Mouse (Mus musculus): ENCODE results near the gene Vps35l. TPM values are rescaled to one million over a fixed set of nuclear protein-coding genes. Genes with fewer than 3 reads are reported as not detected.
A peak's percentile ranks its signal among the peaks of the same experiment; 100 is the strongest.

Gene Vps35l
- polyA plus RNA-seq, 1 experiment from 2014 or later = 45.7 TPM

DNA sequence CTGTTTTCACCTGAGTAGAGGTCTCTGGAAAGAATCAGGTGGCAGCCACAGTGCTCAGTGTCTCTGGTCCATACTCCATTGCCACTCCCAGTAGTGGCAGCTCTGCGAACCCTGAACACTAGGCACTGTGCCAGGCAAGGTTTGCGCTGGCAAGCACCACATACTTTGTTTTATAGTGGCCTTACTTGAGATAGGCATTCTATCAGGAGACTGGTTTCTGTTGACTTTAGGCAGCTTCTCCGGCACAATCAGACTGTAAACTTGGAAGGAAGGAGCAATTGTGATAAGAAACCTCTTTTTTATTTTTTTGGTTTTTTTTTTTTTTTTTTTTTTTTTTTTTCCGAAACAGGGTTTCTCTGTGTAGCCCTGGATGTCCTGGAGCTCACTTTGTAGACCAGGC lies 32.0 kb upstream of the Vps35l start:
- H3K27ac ChIP-seq = no peak overlapping the region
- WGBS (ENCODE audit: insufficient replicate concordance) = 75% methylated on average over 4 of the region's 4 CpGs
- peaks cover 5% of the 10 kb centered on the region for H3K36me3 ChIP-seq
- H3K4me2 ChIP-seq = no peak overlapping the region
- ATAC-seq = no peak
- no peak overlapping the region for H3K4me3 ChIP-seq
- peaks cover 41% of the 10 kb centered on the region for H3K4me1 ChIP-seq
- 0 out of 2 replicates have a peak, but pooled peaks cover 3% of the 10 kb centered on the region for H3K27me3 ChIP-seq (replicated peaks)
- no peaks in the 10 kb centered on the region for H3K9me3 ChIP-seq (replicated peaks)
- no peak overlapping the region for H3K9ac ChIP-seq

DNA sequence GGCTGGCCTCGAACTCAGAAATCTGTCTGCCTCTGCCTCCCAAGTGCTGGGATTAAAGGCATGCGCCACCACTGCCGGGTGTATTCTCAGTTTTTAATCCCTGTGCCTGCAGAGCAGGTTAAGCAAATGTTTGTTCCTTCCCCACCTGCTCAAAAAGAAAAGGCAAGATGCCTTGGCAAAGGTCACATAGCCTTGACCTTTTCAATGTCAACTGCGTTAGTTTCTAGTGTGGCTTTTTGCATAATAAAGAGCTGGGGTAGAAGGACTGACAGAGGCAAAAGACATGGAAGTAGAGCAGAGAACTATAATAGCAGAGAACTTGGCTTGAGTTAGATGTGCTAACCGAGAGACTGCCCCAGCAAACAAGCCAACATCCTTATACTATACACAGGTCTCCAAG lies 29.2 kb upstream of the Vps35l start:
- ATAC-seq = no peak
- no peak overlapping the region for H3K4me3 ChIP-seq
- H3K4me2 ChIP-seq = no peak overlapping the region
- H3K27me3 ChIP-seq (replicated peaks) = 0 out of 2 replicates have a peak, but pooled peaks cover 3% of the 10 kb centered on the region
- no peaks in the 10 kb centered on the region for H3K9me3 ChIP-seq (replicated peaks)
- H3K36me3 ChIP-seq = peaks cover 11% of the 10 kb centered on the region
- 71% methylated on average over 5 of the region's 5 CpGs for WGBS (ENCODE audit: insufficient replicate concordance)
- H3K27ac ChIP-seq = no peak overlapping the region
- H3K9ac ChIP-seq = no peak overlapping the region
- H3K4me1 ChIP-seq = peaks cover 26% of the 10 kb centered on the region

DNA sequence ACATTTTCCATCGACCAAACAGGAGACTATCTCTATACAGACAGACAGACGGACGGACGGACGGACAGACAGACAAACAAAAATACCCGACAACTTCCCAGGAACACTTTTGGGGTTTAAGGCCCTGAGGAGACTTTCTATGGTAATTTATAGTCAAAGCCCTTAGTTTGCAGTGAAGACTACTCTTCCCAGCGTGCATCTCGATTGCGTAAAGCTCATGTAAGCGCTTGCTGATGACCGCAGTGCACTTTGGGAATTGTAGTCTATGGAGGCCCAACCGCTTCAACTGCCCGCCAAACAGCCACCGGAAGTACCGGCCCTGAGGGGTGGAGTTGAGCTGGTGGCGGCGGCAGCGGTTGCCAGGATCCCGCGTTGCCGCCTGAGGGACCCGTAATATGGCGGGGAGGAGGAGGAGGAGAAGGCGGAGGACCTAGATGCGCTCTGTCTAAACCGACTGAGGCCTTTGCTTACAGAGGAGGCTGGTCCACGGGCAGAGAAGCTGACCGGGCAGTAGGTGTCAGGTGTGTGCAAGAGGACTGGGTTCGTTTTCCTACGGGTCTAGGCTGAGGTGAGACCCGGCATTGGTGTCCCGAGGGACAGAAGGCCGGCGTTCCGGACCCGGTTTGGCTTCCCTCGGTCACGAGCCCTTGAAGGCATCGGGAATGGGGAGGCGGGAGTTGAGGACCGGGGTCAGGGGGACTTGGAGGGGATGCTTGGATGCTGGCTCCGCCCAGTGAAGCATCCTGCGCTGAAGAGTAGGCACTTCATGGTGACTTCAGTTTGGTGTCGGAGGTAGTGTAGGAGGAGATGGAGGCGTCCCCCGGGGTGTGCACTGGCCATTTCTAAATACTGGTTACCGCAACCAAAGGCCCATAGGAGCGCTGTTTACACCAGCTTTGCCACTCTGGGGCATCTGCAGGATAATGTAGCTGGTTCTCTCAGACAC lies 27.5 kb upstream of the Vps35l start, which contains the start of gene Ccp110:
Gene Ccp110 (plus strand): TSS at position 325 of the 946 bp plus-strand sequence.
- peak; percentile 98 for ATAC-seq
- Histone ChIP-seq H3K9me3 (replicated peaks) (no peaks in the 10 kb centered on the region), H3K36me3 (peaks cover 18% of the 10 kb centered on the region), H3K4me2 (peak within 1 kb of the TSS; percentile 79), H3K9ac (peak within 1 kb of the TSS; percentile 76), H3K27ac (peak within 1 kb of the TSS; percentile 69), H3K27me3 (replicated peaks) (0 out of 2 replicates have a peak, but pooled peaks cover 3% of the 10 kb centered on the region), H3K4me3 (peak within 1 kb of the TSS; percentile 87), H3K4me1 (peaks cover 19% of the 10 kb centered on the region)
- 1% methylated on average over 48 of the region's 48 CpGs for WGBS (ENCODE audit: insufficient replicate concordance)

DNA sequence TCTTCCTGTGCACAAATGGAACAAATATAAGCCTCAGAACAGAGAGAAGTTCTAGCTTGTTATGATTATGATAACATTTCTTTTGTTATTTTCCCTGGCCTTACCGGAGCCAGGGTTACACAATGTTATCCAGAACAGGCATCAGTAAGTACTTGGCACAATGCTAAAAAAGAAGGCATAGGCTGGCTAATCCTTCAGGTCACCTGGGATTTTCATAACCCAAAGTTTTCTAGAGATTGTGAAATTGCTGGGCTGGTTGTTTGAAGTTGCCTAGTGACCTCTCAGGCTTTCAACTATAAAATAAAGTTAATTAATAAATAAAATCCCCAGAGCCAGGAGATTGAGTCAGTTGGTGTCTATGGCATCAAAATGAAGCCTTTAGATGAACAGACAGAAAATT lies 25.2 kb upstream of the Vps35l start:
- peaks cover 19% of the 10 kb centered on the region for H3K4me1 ChIP-seq
- no peak overlapping the region for H3K4me3 ChIP-seq
- H3K27me3 ChIP-seq (replicated peaks) = 0 out of 2 replicates have a peak, but pooled peaks cover 1% of the 10 kb centered on the region
- 88% methylated on average over 1 of the region's 1 CpGs for WGBS (ENCODE audit: insufficient replicate concordance)
- no peak overlapping the region for H3K4me2 ChIP-seq
- no peaks in the 10 kb centered on the region for H3K9me3 ChIP-seq (replicated peaks)
- ATAC-seq = no peak
- peaks cover 37% of the 10 kb centered on the region for H3K36me3 ChIP-seq
- H3K9ac ChIP-seq = no peak overlapping the region
- no peak overlapping the region for H3K27ac ChIP-seq

DNA sequence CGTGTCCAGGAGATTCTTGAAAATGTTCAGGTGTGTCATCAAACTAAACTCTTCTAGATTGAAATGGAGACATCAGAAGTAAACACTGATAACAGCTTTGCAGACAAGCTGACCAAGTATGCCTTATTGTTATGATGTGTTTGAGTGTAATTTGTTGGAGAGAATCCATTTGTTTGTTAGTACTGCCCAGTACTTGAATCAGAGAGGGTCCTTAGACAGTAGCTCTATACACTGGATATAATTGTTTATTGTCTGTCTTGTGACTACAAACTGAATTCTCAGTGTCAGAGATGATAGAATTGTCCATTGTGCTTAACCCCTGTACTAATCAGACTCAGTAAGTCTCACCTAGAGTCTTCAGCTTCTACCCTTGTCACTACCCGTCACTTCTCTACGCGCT lies 22.0 kb upstream of the Vps35l start:
- WGBS (ENCODE audit: insufficient replicate concordance) = 91% methylated on average over 4 of the region's 4 CpGs
- ATAC-seq = no peak

DNA sequence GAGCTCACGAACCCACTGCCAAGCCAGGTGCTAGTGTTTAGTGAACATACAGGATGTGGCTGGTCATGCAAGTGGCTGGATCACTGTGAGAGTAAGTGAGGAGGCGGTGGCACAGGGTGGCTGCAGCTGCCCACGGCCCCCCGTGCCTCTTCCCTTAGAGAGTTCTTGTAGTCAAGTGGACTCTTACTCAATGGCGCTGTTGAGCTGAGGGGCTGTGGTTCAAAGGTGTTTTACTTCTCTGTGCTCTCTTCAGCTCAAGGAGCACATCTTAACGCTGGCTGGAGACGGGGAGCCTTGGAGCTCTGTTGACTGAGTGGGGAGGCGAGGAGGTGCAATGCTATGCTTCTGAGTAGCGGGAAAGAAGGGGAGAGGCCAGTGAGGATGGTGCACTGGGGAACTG lies 16.1 kb upstream of the Vps35l start:
- no peaks in the 10 kb centered on the region for H3K4me1 ChIP-seq
- peaks cover 82% of the 10 kb centered on the region for H3K36me3 ChIP-seq
- WGBS (ENCODE audit: insufficient replicate concordance) = 84% methylated on average over 9 of the region's 9 CpGs
- no peak overlapping the region for H3K4me2 ChIP-seq
- no peak overlapping the region for H3K9ac ChIP-seq
- no peak overlapping the region for H3K4me3 ChIP-seq
- no peak overlapping the region for H3K27ac ChIP-seq
- no peaks in the 10 kb centered on the region for H3K27me3 ChIP-seq (replicated peaks)
- no peaks in the 10 kb centered on the region for H3K9me3 ChIP-seq (replicated peaks)
- ATAC-seq = no peak

More for the DNA sequence above, 22.0 kb upstream of the Vps35l start:
- no peak overlapping the region for H3K27ac ChIP-seq
- no peak overlapping the region for H3K4me3 ChIP-seq
- peaks cover 61% of the 10 kb centered on the region for H3K36me3 ChIP-seq
- H3K4me2 ChIP-seq = no peak overlapping the region
- H3K27me3 ChIP-seq (replicated peaks) = no peaks in the 10 kb centered on the region
- peaks cover 9% of the 10 kb centered on the region for H3K4me1 ChIP-seq
- H3K9me3 ChIP-seq (replicated peaks) = no peaks in the 10 kb centered on the region
- H3K9ac ChIP-seq = no peak overlapping the region

DNA sequence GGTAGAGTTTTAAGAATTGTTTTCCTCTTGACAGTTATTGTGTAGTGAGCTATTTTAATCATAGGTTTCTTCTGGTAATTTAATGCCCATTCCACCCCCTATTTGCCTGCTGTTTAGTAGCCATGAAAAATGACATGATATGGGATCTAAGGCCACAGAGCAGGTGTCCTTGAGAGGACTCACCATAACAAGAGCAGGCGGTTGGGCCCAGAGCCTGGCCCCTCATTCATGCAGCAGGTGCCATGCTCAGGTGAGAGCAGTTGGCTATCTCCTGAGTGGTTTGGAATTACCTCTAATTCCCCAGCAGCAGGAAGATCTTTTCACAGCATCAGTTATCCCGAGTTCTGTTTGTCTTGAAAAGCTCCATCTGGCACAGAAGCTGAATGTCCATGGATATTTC lies 14.6 kb upstream of the Vps35l start:
- no peak overlapping the region for H3K27ac ChIP-seq
- no peak overlapping the region for H3K4me2 ChIP-seq
- peaks cover 84% of the 10 kb centered on the region for H3K36me3 ChIP-seq
- no peaks in the 10 kb centered on the region for H3K4me1 ChIP-seq
- no peak for ATAC-seq
- H3K4me3 ChIP-seq = no peak overlapping the region
- H3K9ac ChIP-seq = no peak overlapping the region
- H3K27me3 ChIP-seq (replicated peaks) = no peaks in the 10 kb centered on the region
- H3K9me3 ChIP-seq (replicated peaks) = no peaks in the 10 kb centered on the region
- 79% methylated on average over 2 of the region's 2 CpGs for WGBS (ENCODE audit: insufficient replicate concordance)

DNA sequence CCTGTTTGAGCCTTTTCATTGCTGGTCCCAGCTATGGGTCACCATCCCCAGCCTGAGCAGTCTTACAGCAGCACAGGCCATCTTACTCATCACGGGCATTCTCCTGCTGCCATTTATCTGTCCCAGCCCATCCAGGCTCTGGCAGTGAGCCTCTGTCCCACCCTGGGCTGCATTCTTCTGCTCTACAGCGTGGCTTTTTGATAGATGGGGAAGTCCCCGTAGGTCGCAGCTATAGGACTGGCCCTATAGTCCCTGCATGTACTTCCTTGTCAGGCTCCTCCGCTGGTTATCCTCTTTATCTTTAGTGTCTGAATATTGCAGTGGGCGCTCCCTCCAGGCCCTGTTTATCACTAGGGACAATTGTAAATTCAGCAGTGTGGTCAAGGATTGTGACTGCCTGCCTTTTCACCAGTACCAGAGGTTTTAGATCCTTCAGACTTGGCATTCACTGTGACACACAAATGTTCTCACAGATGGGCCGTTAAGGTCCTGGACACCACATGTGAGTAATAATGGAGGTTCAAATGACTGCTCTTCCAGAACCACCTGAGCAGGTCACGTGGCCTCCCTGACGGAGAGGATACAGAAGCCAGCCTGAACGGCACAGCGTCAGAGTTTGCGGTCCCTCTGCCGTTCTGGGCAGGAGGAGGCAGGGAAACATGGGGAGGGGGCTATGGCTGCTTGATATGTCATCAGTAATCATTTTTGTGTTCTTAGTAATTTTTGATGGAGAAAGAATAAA lies 11.0 kb upstream of the Vps35l start:
- H3K27me3 ChIP-seq (replicated peaks) = no peaks in the 10 kb centered on the region
- H3K27ac ChIP-seq = no peak overlapping the region
- H3K36me3 ChIP-seq = peaks cover 89% of the 10 kb centered on the region
- no peak overlapping the region for H3K4me2 ChIP-seq
- no peaks in the 10 kb centered on the region for H3K4me1 ChIP-seq
- 76% methylated on average over 13 of the region's 13 CpGs for WGBS (ENCODE audit: insufficient replicate concordance)
- no peak overlapping the region for H3K9ac ChIP-seq
- no peaks in the 10 kb centered on the region for H3K9me3 ChIP-seq (replicated peaks)
- ATAC-seq = no peak
- H3K4me3 ChIP-seq = no peak overlapping the region

DNA sequence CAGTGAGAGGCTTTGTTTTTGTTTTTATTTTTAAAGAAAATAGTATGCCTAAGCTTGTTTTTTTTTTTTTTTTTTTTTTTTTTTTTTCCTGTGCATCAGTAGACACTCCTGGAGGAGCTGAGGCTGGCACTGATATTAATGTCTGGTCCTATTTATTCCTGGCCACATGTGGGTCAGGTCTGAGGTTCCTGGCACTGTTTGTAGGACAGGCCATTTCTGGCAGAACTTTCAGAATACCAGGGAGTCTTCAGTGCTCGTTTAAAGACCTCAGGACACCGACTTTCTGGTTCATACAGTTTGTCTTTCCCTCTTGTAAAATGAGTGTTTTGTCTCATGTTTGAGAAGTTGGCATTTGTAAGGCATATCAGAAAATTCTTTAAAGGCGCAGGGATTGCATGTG lies 8.2 kb upstream of the Vps35l start:
- no peak overlapping the region for H3K9ac ChIP-seq
- H3K27ac ChIP-seq = no peak overlapping the region
- 84% methylated on average over 3 of the region's 3 CpGs for WGBS (ENCODE audit: insufficient replicate concordance)
- no peaks in the 10 kb centered on the region for H3K4me1 ChIP-seq
- peaks cover 76% of the 10 kb centered on the region for H3K36me3 ChIP-seq
- H3K4me3 ChIP-seq = no peak overlapping the region
- H3K9me3 ChIP-seq (replicated peaks) = no peaks in the 10 kb centered on the region
- H3K27me3 ChIP-seq (replicated peaks) = no peaks in the 10 kb centered on the region
- H3K4me2 ChIP-seq = no peak overlapping the region
- no peak for ATAC-seq

DNA sequence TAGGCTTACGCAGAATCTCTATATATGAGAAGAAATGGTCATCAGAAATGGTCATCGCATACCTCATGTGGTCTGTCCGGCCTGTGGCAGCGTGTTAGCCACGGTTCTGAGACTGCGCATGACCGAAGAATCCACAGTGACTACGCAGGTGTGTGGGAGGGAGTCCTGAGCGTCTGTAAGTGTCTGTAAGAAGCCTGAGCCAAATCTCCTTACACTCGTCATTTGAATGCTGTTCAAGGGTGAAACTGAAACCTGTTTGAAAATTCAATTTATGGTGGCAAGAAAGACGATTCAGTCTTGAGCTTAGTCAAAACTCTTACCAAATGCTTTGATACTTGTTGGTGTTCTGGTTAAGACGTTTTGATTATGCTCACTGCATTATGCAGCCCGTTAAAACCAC lies 6.8 kb upstream of the Vps35l start:
- Histone ChIP-seq H3K36me3 (peaks cover 61% of the 10 kb centered on the region), H3K4me3 (no peak overlapping the region), H3K4me2 (no peak overlapping the region), H3K9me3 (replicated peaks) (no peaks in the 10 kb centered on the region), H3K27ac (no peak overlapping the region), H3K4me1 (no peaks in the 10 kb centered on the region), H3K9ac (no peak overlapping the region), H3K27me3 (replicated peaks) (no peaks in the 10 kb centered on the region)
- WGBS (ENCODE audit: insufficient replicate concordance) = 89% methylated on average over 13 of the region's 13 CpGs
- no peak for ATAC-seq

DNA sequence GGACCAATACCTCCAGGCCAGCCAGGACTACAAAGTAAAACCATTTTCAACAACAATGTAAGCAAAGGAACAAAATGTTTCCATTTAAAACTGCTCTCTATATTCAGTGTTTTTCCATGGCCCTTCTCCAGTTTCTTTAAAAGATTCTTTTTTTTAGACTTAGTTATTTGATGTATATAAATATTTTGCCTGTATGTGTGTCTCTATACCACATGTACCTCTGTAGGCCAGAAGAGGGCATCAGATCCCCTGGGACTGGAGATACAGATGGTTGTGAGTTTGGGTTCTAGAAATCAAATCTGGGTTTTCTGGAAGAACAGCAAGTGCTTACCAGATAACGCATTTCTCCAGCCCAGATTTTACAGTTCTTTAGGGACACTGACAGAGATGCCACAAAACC lies 1.3 kb upstream of the Vps35l start:
- Histone ChIP-seq H3K4me2 (no peak overlapping the region), H3K27ac (no peak overlapping the region), H3K4me1 (peaks cover 37% of the 10 kb centered on the region), H3K9me3 (replicated peaks) (no peaks in the 10 kb centered on the region), H3K9ac (no peak overlapping the region), H3K36me3 (peaks cover 18% of the 10 kb centered on the region), H3K4me3 (no peak overlapping the region), H3K27me3 (replicated peaks) (no peaks in the 10 kb centered on the region)
- WGBS (ENCODE audit: insufficient replicate concordance) = 42% methylated on average over 1 of the region's 1 CpGs
- ATAC-seq = no peak
